Mouse (Mus musculus): ENCODE data around the gene Tpsb2.

DNA sequence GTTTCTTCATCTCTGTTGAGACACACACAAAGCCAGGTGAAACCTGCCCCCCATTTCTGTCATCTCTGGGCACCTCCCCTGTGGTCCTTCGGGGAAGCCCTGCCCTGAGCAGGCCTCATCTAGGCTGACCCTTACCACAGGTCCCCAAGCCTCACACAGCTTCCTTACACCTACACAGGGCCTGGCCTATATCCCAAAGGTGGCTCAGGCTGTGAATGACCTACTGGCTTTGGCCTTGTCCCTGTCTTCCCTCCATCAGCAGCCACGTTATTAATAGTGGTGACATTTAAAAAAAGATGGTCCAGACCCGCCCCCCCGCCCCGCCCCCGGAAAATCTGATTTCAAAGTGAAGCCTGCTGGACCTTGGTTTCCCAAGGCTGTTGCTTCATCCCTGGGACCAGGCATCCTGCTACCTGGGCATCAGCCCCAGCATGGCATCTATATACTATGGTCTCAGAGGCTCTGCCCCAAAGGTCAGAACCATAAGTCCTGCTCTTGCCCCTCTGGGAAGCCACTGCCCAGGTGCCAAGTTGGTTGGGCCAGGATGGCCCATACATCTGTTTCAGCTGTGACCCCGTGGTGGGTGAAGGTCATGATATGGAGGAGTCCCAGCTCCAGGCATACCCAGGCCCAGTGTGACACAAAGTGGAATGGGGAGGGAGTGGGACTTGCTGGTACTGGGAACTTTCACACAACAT is 42.3 kb downstream of the Tpsb2 start:
- TF ChIP-seq GATA1 (IDR thresholded peaks at IDR 0.05; ENCODE audit: low read length), result no peak
- no peak for TF ChIP-seq TAL1 (IDR thresholded peaks at IDR 0.05; ENCODE audit: low read length)

Measured in erythroblast, embryonic 14.5 days (primary cell).